Mouse (Mus musculus) layer of hippocampus, adult 11-12 months (tissue): Measurements from ENCODE around the gene Emilin1.

Experiments used
- DNase-seq: peaks from one replicate; pipeline ENCODE4 v3.0.0; 2022; ENCODE audit warnings: low spot score

Emilin1 gene

GRCm38 (mm10) chr5:30925217-30925616, 12.0 kb downstream of the Emilin1 start:
- no peak for DNase-seq

GRCm38 (mm10) chr5:30926073-30926472, 12.9 kb downstream of the Emilin1 start:
- no peak for DNase-seq

GRCm38 (mm10) chr5:30927945-30928529, 14.8 kb downstream of the Emilin1 start:
- peak; percentile 63 for DNase-seq

- DNase-seq, result peak; percentile 87
Observed at GRCm38 (mm10) chr5:30930121-30930520, 16.9 kb downstream of the Emilin1 start.

- no peak for DNase-seq
Observed at GRCm38 (mm10) chr5:30930846-30931245, 17.6 kb downstream of the Emilin1 start.

GRCm38 (mm10) chr5:30931378-30931777, 18.2 kb downstream of the Emilin1 start:
- DNase-seq, result no peak

- no peak for DNase-seq
Observed at GRCm38 (mm10) chr5:30933705-30934104, 20.5 kb downstream of the Emilin1 start.

- no peak for DNase-seq
Observed at GRCm38 (mm10) chr5:30934725-30935461, 21.7 kb downstream of the Emilin1 start.

GRCm38 (mm10) chr5:30943004-30943403, 29.8 kb downstream of the Emilin1 start:
- no peak for DNase-seq

- no peak for DNase-seq
Observed at GRCm38 (mm10) chr5:30944344-30944743, 31.1 kb downstream of the Emilin1 start.

GRCm38 (mm10) chr5:30944956-30945781, 32.0 kb downstream of the Emilin1 start, which contains the start of gene Cgref1:
TSS of gene Cgref1 (minus strand) at chr5:30945591.
- peak; percentile 66 for DNase-seq

- no peak for DNase-seq
Observed at GRCm38 (mm10) chr5:30948620-30949019, 35.4 kb downstream of the Emilin1 start.

GRCm38 (mm10) chr5:30949654-30950326, 36.6 kb downstream of the Emilin1 start:
- DNase-seq, result peak; percentile 92

- DNase-seq, result no peak
Observed at GRCm38 (mm10) chr5:30950451-30950850, 37.2 kb downstream of the Emilin1 start.

GRCm38 (mm10) chr5:30950922-30951321, 37.7 kb downstream of the Emilin1 start:
- no peak for DNase-seq

GRCm38 (mm10) chr5:30951706-30952105, 38.5 kb downstream of the Emilin1 start:
- DNase-seq, result no peak

GRCm38 (mm10) chr5:30952551-30952950, 39.3 kb downstream of the Emilin1 start:
- DNase-seq, result no peak

GRCm38 (mm10) chr5:30954065-30954464, 40.9 kb downstream of the Emilin1 start:
- no peak for DNase-seq

GRCm38 (mm10) chr5:30954556-30954955, 41.4 kb downstream of the Emilin1 start:
- no peak for DNase-seq

- no peak for DNase-seq
Observed at GRCm38 (mm10) chr5:30955751-30956150, 42.5 kb downstream of the Emilin1 start.

GRCm38 (mm10) chr5:30957891-30958290, 44.7 kb downstream of the Emilin1 start:
- no peak for DNase-seq

- DNase-seq, result no peak
Observed at GRCm38 (mm10) chr5:30959198-30959854, 46.1 kb downstream of the Emilin1 start.
